Mouse (Mus musculus) heart, postnatal 0 days (tissue): ENCODE results near the gene Lsm3. TPM values are rescaled to one million over a fixed set of nuclear protein-coding genes. Genes with fewer than 3 reads are reported as not detected.

Experiments used
- ATAC-seq: fragments of 200-750 bp; cut with Nextera tagmentation; 2 replicates; pipeline ENCODE4 v1.8.0; 2017; ENCODE audit warnings: low read depth, moderate number of reproducible peaks, moderate library complexity; ENCODE audit not compliant: insufficient read depth
- DNase-seq: peaks from one replicate; pipeline ENCODE4 v3.0.0-alpha.2; 2016; ENCODE audit warnings: low spot score
- H3K27ac ChIP-seq: fragments of 300-500 bp; sonication (generic); 2 replicates; pipeline ENCODE4 v1.5.1; 2014; ENCODE audit warnings: low read depth, mild to moderate bottlenecking
- H3K27me3 ChIP-seq: fragments of 300-500 bp; sonication (generic); 2 replicates; pipeline ENCODE4 v1.6.1; 2014; ENCODE audit warnings: low read length, mixed read lengths; ENCODE audit not compliant: control insufficient read depth, insufficient read depth
- H3K36me3 ChIP-seq: fragments of 300-500 bp; sonication (generic); replicated peaks from 2 replicates; pipeline ENCODE4 v1.6.1; 2014; ENCODE audit warnings: low read length, mixed read lengths; ENCODE audit not compliant: control insufficient read depth, insufficient read depth
- H3K4me1 ChIP-seq: fragments of 300-500 bp; sonication (generic); 2 replicates; pipeline ENCODE4 v1.6.1; 2014; ENCODE audit warnings: antibody characterized with exemption; ENCODE audit not compliant: control insufficient read depth, insufficient read depth
- H3K4me2 ChIP-seq: fragments of 300-500 bp; sonication (generic); 2 replicates; pipeline ENCODE4 v1.6.1; 2014; ENCODE audit warnings: low read depth, mild to moderate bottlenecking, low read length, moderate library complexity
- H3K4me3 ChIP-seq: fragments of 300-500 bp; sonication (generic); 2 replicates; pipeline ENCODE4 v1.5.1; 2014; ENCODE audit warnings: low read depth, low read length
- H3K9ac ChIP-seq: fragments of 300-500 bp; sonication (generic); replicated peaks from 2 replicates; pipeline ENCODE4 v1.6.1; 2014; ENCODE audit warnings: low read depth, low read length, mixed read lengths
- H3K9me3 ChIP-seq: fragments of 300-500 bp; sonication (generic); replicated peaks from 2 replicates; pipeline ENCODE4 v1.6.1; 2016; ENCODE audit warnings: low read length; ENCODE audit not compliant: control insufficient read depth
- CTCF ChIP-seq: IDR thresholded peaks from 2 replicates; pipeline ENCODE4 v1.5.1; 2016; ENCODE audit warnings: antibody characterized with exemption, control low read depth, low read depth
- EP300 ChIP-seq: IDR thresholded peaks from 2 replicates; pipeline ENCODE4 v1.6.1; 2016; ENCODE audit warnings: antibody characterized with exemption, low read depth
- WGBS: fragments of 180-500 bp; shearing (Covaris S2); extraction: QIAGEN DNeasy Blood & Tissue Kit; methylation state at CpG from one replicate; pipeline ENCODE4 v1.1.7; 2014; 5-methylcytosine and 5-hydroxymethylcytosine counted together
- polyA plus RNA-seq: library from polyadenylated mRNA; unstranded; fragments of >200 nt; fragmentation: Nextera tagmentation; extraction: Ambion mirVana; gene quantifications from 2 replicates; pipeline ENCODE4 v1.2.1, GENCODE M21; 2015
- total RNA-seq: library from RNA; depleted of rRNA; stranded (reverse); fragments of >200 nt; gene quantifications from 2 replicates; pipeline ENCODE4 v1.2.3, GENCODE M21; 2014; ENCODE audit warnings: low replicate concordance

Gene Lsm3
- total and polyA plus RNA-seq, 2 experiments from 2014 or later = 32.1 to 145 TPM

DNA sequence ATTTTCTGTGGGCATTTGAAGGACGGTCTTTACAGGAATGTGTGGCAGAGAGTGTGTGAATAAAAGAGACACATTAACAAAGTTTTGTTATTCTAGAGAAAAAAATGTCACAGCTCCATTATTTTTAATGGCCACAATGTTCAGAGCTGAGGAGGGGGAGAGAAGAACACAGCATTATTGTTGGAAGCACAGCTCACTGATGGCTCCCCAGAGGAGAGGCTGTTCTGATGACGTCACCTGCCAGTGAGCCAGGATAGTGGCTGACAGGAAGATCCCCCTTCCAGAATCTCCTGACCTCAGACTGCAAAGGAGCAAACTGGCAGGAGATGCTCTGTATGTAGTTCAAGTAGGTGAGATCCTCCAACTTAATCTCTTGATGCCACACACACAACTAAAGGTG is 18.0 kb downstream of the Lsm3 start:
- TF ChIP-seq EP300 = no peak
- TF ChIP-seq CTCF = no peak
- Histone ChIP-seq H3K9ac (no peak overlapping the region), H3K9me3 (no peaks in the 10 kb centered on the region), H3K4me3 (no peak overlapping the region), H3K27ac (no peak overlapping the region), H3K4me1 (peaks cover 16% of the 10 kb centered on the region), H3K36me3 (no peaks in the 10 kb centered on the region), H3K4me2 (no peak overlapping the region), H3K27me3 (peaks cover 45% of the 10 kb centered on the region; the same call in 1 of the 2 replicates)
- DNase-seq (no peak), ATAC-seq (no peak)
- 44% methylated on average over 2 of the region's 2 CpGs for WGBS

DNA sequence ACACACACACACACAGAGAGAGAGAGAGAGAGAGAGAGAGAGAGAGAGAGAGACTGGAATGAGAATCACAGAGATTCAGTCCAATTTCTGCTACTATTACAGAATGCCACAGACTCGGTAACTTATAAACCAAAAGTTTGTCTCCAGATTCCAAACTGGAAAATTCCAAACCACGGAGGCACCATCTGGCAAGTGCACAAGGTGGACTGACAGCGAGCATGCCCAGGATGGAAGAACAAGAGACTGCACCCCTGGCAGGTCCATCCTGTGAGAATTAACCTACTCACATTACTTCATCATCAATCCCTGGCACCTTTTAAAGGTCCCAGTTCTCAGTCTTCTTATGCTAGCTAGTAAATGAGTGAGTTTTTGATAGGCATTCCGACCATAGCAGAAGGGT is 18.5 kb downstream of the Lsm3 start:
- no peak for DNase-seq
- H3K36me3 ChIP-seq = no peaks in the 10 kb centered on the region
- H3K27me3 ChIP-seq = peaks cover 48% of the 10 kb centered on the region; the same call in 1 of the 2 replicates
- H3K4me2 ChIP-seq = no peak overlapping the region
- no peak overlapping the region for H3K9ac ChIP-seq
- no peak overlapping the region for H3K27ac ChIP-seq
- WGBS = 80% methylated on average over 4 of the region's 4 CpGs
- H3K9me3 ChIP-seq = no peaks in the 10 kb centered on the region
- TF ChIP-seq EP300 (no peak), CTCF (no peak)
- no peak overlapping the region for H3K4me3 ChIP-seq
- peaks cover 16% of the 10 kb centered on the region for H3K4me1 ChIP-seq
- no peak for ATAC-seq

DNA sequence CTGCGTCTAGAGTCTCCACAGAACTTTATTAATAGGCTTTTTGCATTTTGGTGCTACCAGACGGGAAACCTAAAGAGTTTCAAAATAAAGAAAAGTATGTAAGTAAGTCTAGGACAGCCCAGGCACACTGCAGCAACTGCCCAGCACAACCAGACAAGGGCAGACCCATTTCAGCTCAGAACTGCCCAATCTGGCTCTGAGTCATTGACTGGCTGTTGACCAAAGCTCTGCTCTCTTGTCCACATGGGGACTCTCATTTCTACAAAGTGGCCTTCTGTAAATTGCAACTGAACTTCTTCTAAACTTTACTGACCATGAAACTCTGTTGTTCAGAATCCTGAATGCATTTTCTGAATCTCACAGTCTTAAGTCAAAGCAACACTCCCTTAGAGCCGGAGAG is 19.5 kb downstream of the Lsm3 start:
- 87% methylated on average over 3 of the region's 3 CpGs for WGBS

DNA sequence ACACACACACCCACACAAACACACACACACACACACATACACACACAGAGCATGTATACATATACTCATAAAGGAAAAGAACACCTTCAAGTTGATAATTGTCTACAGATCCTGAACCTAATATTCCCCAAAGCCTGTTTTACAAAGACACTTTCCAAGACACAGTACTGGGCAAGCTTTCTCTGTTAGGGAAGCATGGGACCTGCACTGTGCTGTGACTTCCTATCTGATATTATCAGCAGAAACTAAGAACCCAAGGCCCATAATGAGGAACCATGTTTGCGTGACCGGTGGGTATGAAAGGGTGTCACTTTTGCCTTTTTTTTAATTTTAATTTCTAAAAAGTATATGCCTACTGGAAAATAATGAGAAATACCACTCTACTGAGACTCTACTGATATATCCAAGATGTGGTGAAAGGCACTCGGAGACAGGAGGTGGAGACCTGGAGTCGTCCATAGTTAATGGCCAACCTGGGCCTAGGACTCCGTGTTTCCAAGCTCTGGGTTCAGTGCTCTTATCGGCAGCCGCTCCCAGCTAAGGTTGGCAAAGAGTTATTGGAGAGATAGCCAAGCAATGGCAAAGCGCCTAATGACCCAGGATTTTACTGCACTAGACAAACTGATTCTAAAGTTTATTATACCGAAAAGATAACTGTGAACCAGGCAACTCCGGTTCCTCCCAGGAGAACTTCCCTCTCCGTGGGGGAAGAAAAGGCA is 20.5 kb downstream of the Lsm3 start:
- Histone ChIP-seq H3K4me3 (no peak overlapping the region), H3K27ac (no peak overlapping the region), H3K27me3 (peaks cover 63% of the 10 kb centered on the region), H3K36me3 (no peaks in the 10 kb centered on the region), H3K9me3 (no peaks in the 10 kb centered on the region), H3K4me2 (no peak overlapping the region), H3K4me1 (peaks cover 20% of the 10 kb centered on the region), H3K9ac (no peak overlapping the region)
- no peak for DNase-seq
- 81% methylated on average over 11 of the region's 11 CpGs for whole genome bisulfite sequencing
- ATAC-seq = no peak
- TF ChIP-seq EP300 (no peak), CTCF (no peak)

More for the DNA sequence above, 19.5 kb downstream of the Lsm3 start:
- H3K4me2 ChIP-seq = no peak overlapping the region
- peaks cover 53% of the 10 kb centered on the region for H3K27me3 ChIP-seq
- H3K4me3 ChIP-seq = no peak overlapping the region
- no peak overlapping the region for H3K9ac ChIP-seq
- ATAC-seq (no peak), DNase-seq (no peak)
- no peak for TF ChIP-seq EP300
- TF ChIP-seq CTCF = no peak
- no peaks in the 10 kb centered on the region for H3K36me3 ChIP-seq
- H3K4me1 ChIP-seq = peaks cover 16% of the 10 kb centered on the region
- no peaks in the 10 kb centered on the region for H3K9me3 ChIP-seq
- H3K27ac ChIP-seq = no peak overlapping the region

DNA sequence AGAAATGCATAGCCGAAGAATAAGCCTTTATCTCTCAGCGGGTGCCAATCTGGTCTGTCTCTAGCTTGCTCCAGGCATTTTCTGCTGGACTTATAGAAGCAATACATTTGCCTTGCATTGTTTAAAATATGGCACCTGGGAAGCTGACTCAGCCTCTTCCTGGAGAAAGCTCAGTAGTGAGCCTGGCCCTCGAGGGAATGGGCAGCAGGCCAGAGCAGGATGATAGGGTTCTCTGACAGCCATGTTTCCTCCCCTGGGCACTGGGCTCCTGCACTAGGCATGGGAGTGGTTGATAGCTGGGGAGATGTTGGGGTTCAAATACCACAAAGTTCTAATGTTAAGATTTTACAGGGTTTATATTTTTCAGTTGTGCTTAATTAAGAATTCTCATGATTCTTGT is 25.5 kb downstream of the Lsm3 start:
- Histone ChIP-seq H3K27me3 (peaks cover 57% of the 10 kb centered on the region), H3K27ac (no peak overlapping the region), H3K36me3 (no peaks in the 10 kb centered on the region), H3K4me3 (no peak overlapping the region), H3K9me3 (no peaks in the 10 kb centered on the region), H3K4me1 (peaks cover 32% of the 10 kb centered on the region), H3K9ac (no peak overlapping the region), H3K4me2 (no peak overlapping the region)
- 47% methylated on average over 3 of the region's 3 CpGs for WGBS
- TF ChIP-seq EP300 (no peak), CTCF (no peak)
- DNase-seq = no peak
- ATAC-seq = no peak

DNA sequence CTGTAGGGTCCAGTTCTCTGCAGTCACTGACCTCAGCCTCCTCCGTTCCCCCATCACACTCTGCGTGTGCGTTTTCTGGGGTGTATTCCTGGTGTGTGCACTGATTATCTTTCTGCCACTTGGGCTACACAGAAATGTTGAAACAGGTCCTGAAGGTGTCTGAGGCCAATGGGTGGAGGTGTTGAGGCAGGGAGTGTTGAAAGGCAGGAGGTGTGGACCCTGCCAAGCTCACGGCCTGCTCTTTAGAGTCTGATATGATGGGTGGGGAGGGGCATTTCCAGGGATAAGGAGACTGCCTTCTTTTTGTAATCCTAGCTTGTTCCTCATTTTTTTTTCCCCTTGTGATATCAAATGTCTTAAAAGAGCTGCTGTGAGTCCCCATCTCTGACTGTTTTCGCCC is 27.3 kb downstream of the Lsm3 start:
- no peak overlapping the region for H3K9ac ChIP-seq
- H3K36me3 ChIP-seq = no peaks in the 10 kb centered on the region
- TF ChIP-seq EP300 = no peak
- TF ChIP-seq CTCF = no peak
- no peak overlapping the region for H3K4me3 ChIP-seq
- H3K27ac ChIP-seq = no peak overlapping the region; the same call in 1 of the 2 replicates
- H3K4me1 ChIP-seq = peaks cover 38% of the 10 kb centered on the region
- no peak for DNase-seq
- no peaks in the 10 kb centered on the region for H3K9me3 ChIP-seq
- ATAC-seq = 0 out of 2 replicates have a peak, but pooled peaks have one; percentile 10
- H3K27me3 ChIP-seq = peaks cover 57% of the 10 kb centered on the region
- H3K4me2 ChIP-seq = no peak overlapping the region
- WGBS = 25% methylated on average over 5 of the region's 5 CpGs
